Mouse (Mus musculus) heart, postnatal 0 days (tissue): ENCODE data around the gene Zfp553.

Experiments used
- CTCF ChIP-seq: IDR thresholded peaks from 2 replicates; pipeline ENCODE4 v1.5.1; 2016; ENCODE audit warnings: antibody characterized with exemption, control low read depth, low read depth
- EP300 ChIP-seq: IDR thresholded peaks from 2 replicates; pipeline ENCODE4 v1.6.1; 2016; ENCODE audit warnings: antibody characterized with exemption, low read depth

DNA sequence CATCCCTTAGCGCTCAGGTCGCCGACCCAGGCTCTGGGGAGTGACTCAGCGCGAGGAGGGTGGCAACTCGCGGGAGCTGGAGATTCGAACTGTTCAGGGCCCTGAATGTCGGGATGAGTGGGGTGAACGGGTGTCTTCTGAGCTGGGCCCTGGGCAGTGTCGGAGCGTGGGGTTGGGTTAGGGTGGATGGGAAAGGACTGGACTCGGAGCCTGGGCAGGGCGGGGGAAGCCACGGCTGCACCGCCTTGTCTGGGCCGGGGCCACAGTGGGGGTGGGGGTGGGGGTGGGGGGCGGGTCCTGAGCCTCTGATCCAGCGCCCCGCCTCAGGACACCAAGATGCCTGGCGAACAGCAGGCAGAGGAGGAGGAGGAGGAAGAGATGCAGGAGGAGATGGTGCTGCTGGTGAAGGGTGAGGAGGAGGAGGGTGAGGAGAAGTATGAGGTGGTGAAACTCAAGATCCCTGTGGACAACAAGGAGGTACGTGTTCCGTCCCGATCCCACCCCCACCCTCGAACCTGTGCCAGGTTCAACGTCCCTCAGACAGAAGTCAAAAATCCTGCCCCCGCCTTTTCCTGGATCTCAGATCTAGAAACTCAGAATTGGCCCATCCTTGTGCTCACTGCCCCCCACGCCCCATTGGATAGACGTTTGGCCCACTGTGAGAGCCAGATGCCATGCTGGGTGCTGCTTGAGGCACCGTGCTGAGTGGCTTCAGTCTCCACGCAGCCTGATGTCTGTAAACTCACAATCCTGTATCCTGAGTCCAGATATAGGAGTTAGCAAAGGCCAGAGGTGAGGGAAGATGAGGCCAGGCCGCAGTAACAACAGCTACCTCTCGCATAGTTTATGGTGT lies 12.0 kb downstream of the Zfp553 start:
- no peak for TF ChIP-seq CTCF
- no peak for TF ChIP-seq EP300
